Mouse (Mus musculus) ovary, adult 18-20 months (tissue): ENCODE results near the gene En2.

ENCODE experiments used
- DNase-seq: peaks from one replicate; pipeline ENCODE4 v3.0.0; 2022; ENCODE audit warnings: low spot score, mixed read lengths

En2 gene

GRCm38 (mm10) chr5:28159891-28160470 lies 5.5 kb upstream of the En2 start:
- no peak for DNase-seq

GRCm38 (mm10) chr5:28161383-28161937 lies 4.0 kb upstream of the En2 start:
- no peak for DNase-seq

GRCm38 (mm10) chr5:28161938-28162402 lies 3.5 kb upstream of the En2 start:
- no peak for DNase-seq

- DNase-seq, result no peak
Measured at GRCm38 (mm10) chr5:28163926-28164325, 1.6 kb upstream of the En2 start.

GRCm38 (mm10) chr5:28166256-28167231 lies 1.1 kb downstream of the En2 start:
- DNase-seq, result no peak

GRCm38 (mm10) chr5:28167611-28168252 lies 2.2 kb downstream of the En2 start:
- no peak for DNase-seq

- no peak for DNase-seq
Measured at GRCm38 (mm10) chr5:28168253-28169165, 3.0 kb downstream of the En2 start.

- DNase-seq, result no peak
Measured at GRCm38 (mm10) chr5:28169166-28169801, 3.8 kb downstream of the En2 start.

- DNase-seq, result no peak
Measured at GRCm38 (mm10) chr5:28170081-28170480, 4.6 kb downstream of the En2 start.

GRCm38 (mm10) chr5:28170892-28171291 lies 5.4 kb downstream of the En2 start:
- DNase-seq, result no peak

- DNase-seq, result no peak
Measured at GRCm38 (mm10) chr5:28171667-28172066, 6.2 kb downstream of the En2 start.

- DNase-seq, result no peak
Measured at GRCm38 (mm10) chr5:28172261-28172920, 6.9 kb downstream of the En2 start.

- DNase-seq, result no peak
Measured at GRCm38 (mm10) chr5:28172921-28173670, 7.6 kb downstream of the En2 start.

- DNase-seq, result no peak
Measured at GRCm38 (mm10) chr5:28173674-28174073, 8.2 kb downstream of the En2 start.

GRCm38 (mm10) chr5:28174086-28174485 lies 8.6 kb downstream of the En2 start:
- no peak for DNase-seq

- no peak for DNase-seq
Measured at GRCm38 (mm10) chr5:28174876-28175569, 9.5 kb downstream of the En2 start.

- DNase-seq, result no peak
Measured at GRCm38 (mm10) chr5:28175570-28175919, 10.1 kb downstream of the En2 start.

- no peak for DNase-seq
Measured at GRCm38 (mm10) chr5:28176023-28176422, 10.5 kb downstream of the En2 start.

- DNase-seq, result no peak
Measured at GRCm38 (mm10) chr5:28176585-28176984, 11.1 kb downstream of the En2 start.
